Mouse (Mus musculus) right cerebral cortex, postnatal 10 days (tissue): ENCODE measurements at regions not wholly inside any gene's neighbourhood (a gene's known extent, or its start where the extent isn't known, plus 50 kb on each side); places are given as distances from the start of the nearest gene placed in this dataset.
"Not testable (repeated sequence)": the region's sequence is repeated elsewhere in the genome, so short reads cannot be mapped to it uniquely, and the experiment has no call there.

ENCODE experiments used
- DNase-seq, 2 experiments: peaks; one replicate each; pipeline ENCODE4 v3.0.0; 2021; ENCODE audit warnings: low spot score in 2 of 2

DNA sequence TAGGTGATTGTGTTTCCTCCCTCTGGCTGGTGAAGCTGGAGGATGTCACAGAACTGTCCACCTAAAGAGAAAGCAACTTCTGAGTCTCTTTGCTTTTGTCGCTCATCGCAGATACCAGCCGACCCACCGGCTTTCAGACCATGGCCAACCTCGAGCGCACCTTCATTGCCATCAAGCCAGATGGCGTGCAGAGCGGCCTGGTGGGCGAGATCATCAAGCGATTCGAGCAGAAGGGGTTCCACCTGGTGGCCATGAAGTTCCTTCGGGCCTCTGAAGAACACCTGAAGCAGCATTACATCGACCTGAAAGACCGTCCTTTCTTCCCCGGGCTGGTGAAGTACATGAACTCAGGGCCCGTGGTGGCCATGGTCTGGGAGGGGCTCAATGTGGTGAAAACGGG, 131.7 kb downstream of the Nuak1 start:
- DNase-seq = not testable (repeated sequence)

DNA sequence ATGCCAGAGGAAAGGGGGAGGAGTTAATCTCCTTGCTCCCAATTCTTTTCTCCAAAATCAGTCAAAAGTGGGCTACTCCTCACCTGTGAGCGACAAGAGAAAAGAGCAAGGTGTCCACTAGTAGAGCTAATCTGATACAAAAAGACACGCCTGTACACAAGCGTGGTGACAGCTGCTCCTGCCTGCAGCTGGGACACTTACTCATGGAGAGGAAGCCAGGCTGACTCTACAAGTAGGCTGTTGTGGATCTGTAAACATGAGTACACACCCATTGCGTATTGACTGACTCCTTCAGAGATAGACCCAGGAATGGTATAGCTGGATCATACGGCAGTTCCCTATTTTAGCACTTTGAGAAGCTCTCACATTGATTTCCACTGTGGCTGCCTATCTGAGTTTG, 129.7 kb downstream of the Nuak1 start:
- DNase-seq = no peak

DNA sequence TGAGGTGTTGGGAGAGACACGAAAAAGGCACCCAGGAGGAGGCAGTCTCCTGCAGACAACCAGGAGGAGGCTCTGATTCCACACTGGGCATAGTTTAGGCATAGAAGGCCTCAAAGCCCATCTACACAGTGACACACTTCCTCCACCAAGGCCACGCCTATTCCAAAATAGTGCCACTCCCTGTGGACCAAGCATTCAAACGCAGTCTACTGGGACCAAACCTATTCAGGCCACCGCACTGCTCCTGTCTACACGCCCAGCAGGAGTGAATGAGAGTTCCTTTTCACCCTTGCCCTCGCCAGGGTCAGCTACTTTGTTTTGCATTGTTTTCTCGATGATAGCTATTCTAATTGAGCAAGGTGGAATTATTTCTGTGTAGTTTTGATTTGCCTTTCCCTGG, 127.7 kb downstream of the Nuak1 start:
- no peak for DNase-seq

DNA sequence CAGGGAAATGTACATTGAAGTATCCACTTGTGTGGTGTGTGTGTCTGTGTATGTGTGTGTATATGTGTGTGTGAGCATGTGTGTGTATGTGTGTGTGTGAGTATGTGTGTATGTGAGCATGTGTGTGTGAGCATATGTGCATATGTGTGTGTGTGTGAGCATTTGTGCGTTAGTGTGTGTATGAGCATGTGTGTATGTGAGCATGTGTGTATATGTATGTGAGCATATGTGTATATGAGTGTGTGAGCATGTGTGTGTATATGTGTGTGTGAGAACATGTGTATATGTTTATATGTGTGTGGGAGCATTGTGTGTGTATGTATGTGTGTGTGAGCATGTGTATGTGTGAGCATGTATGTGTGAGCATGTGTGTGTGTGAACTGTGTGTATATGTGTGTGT, 123.5 kb downstream of the Nuak1 start:
- DNase-seq = no peak

DNA sequence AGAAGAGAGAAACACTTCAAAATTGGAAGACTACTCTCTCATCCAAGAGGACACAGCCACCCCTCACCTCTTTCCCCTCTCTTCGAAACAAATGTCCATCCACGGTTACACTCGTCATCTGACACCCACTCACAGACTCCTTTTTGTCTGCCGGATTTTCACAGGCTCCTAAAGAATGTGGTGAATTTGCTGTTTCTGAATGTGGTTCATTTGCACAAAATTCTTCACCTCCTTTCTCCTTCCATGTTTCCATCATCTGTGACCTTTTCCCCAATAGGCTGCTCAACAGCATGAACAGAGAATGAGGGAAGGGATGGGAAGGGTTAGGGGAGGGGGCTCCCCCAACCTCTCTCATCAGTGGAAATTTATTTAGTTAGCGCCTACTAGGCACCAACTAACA, 122.4 kb downstream of the Nuak1 start:
- DNase-seq = no peak
